Mouse (Mus musculus) embryonic facial prominence, embryonic 15.5 days (tissue): ENCODE measurements around the gene Gfi1b. TPM values are rescaled to one million over a fixed set of nuclear protein-coding genes. Genes with fewer than 3 reads are reported as not detected.

Source experiments
- ATAC-seq: fragments of 200-750 bp; cut with Nextera tagmentation; 2 replicates; pipeline ENCODE4 v1.8.0; 2017; ENCODE audit warnings: low read depth, moderate TSS enrichment; ENCODE audit not compliant: insufficient number of reproducible peaks, low FRiP score, low TSS enrichment
- H3K27ac ChIP-seq: fragments of 300-500 bp; sonication (generic); replicated peaks from 2 replicates; pipeline ENCODE4 v1.5.1; 2015; ENCODE audit warnings: mild to moderate bottlenecking, inconsistent platforms
- H3K27me3 ChIP-seq: fragments of 300-500 bp; sonication (generic); 2 replicates; pipeline ENCODE4 v1.6.1; 2015; ENCODE audit warnings: inconsistent platforms
- H3K36me3 ChIP-seq: fragments of 300-500 bp; sonication (generic); 2 replicates; pipeline ENCODE4 v1.6.1; 2015; ENCODE audit warnings: mild to moderate bottlenecking, inconsistent platforms
- H3K4me1 ChIP-seq: fragments of 300-500 bp; sonication (generic); 2 replicates; pipeline ENCODE4 v1.6.1; 2015; ENCODE audit warnings: inconsistent platforms
- H3K4me2 ChIP-seq: fragments of 300-500 bp; sonication (generic); replicated peaks from 2 replicates; pipeline ENCODE4 v1.6.1; 2015; ENCODE audit warnings: mild to moderate bottlenecking, inconsistent platforms
- H3K4me3 ChIP-seq: fragments of 300-500 bp; sonication (generic); replicated peaks from 2 replicates; pipeline ENCODE4 v1.5.1; 2015; ENCODE audit warnings: mild to moderate bottlenecking, inconsistent platforms
- H3K9ac ChIP-seq: fragments of 300-500 bp; sonication (generic); 2 replicates; pipeline ENCODE4 v1.6.1; 2015; ENCODE audit warnings: inconsistent platforms
- H3K9me3 ChIP-seq: fragments of 300-500 bp; sonication (generic); replicated peaks from 2 replicates; pipeline ENCODE4 v1.6.1; 2016; ENCODE audit warnings: inconsistent platforms
- whole genome bisulfite sequencing: fragments of 180-500 bp; shearing (Covaris S2); methylation state at CpG from one replicate; pipeline ENCODE4 v1.1.7; 2015; 5-methylcytosine and 5-hydroxymethylcytosine counted together
- polyA plus RNA-seq: library from polyadenylated mRNA; unstranded; fragments of >200 nt; fragmentation: Nextera tagmentation; extraction: Ambion mirVana; gene quantifications from 2 replicates; pipeline ENCODE4 v1.2.1, GENCODE M21; 2015

Gfi1b gene
- polyA plus RNA-seq, 1 experiment from 2014 or later = not detected

GRCm38 (mm10) chr2:28622521-28623124 lies 841 bp upstream of the Gfi1b start:
- H3K4me1 ChIP-seq = no peaks in the 10 kb centered on the region
- 19% methylated on average over 10 of the region's 10 CpGs for WGBS
- no peak overlapping the region for H3K4me3 ChIP-seq
- H3K9ac ChIP-seq = no peak overlapping the region
- H3K27me3 ChIP-seq = peaks cover 18% of the 10 kb centered on the region
- no peak for ATAC-seq
- no peaks in the 10 kb centered on the region for H3K36me3 ChIP-seq
- no peak overlapping the region for H3K4me2 ChIP-seq
- H3K27ac ChIP-seq = no peak overlapping the region
- no peaks in the 10 kb centered on the region for H3K9me3 ChIP-seq

GRCm38 (mm10) chr2:28621111-28621510 lies 671 bp downstream of the Gfi1b start:
- 24% methylated on average over 2 of the region's 2 CpGs for WGBS

GRCm38 (mm10) chr2:28620522-28620921 lies 1.3 kb downstream of the Gfi1b start:
- no peak for ATAC-seq
- H3K4me1 ChIP-seq = no peaks in the 10 kb centered on the region
- no peaks in the 10 kb centered on the region for H3K36me3 ChIP-seq
- WGBS = 61% methylated on average over 10 of the region's 10 CpGs
- no peak overlapping the region for H3K27ac ChIP-seq
- H3K4me2 ChIP-seq = no peak overlapping the region
- H3K4me3 ChIP-seq = no peak overlapping the region
- H3K9me3 ChIP-seq = no peaks in the 10 kb centered on the region
- H3K9ac ChIP-seq = no peak overlapping the region
- H3K27me3 ChIP-seq = peaks cover 18% of the 10 kb centered on the region

More at GRCm38 (mm10) chr2:28621111-28621510, 671 bp downstream of the Gfi1b start:
- no peak overlapping the region for H3K9ac ChIP-seq
- ATAC-seq = no peak
- no peak overlapping the region for H3K27ac ChIP-seq
- no peaks in the 10 kb centered on the region for H3K4me1 ChIP-seq
- H3K27me3 ChIP-seq = peaks cover 18% of the 10 kb centered on the region
- H3K9me3 ChIP-seq = no peaks in the 10 kb centered on the region
- H3K4me2 ChIP-seq = no peak overlapping the region
- no peak overlapping the region for H3K4me3 ChIP-seq
- H3K36me3 ChIP-seq = no peaks in the 10 kb centered on the region

GRCm38 (mm10) chr2:28619369-28619768 lies 2.4 kb downstream of the Gfi1b start:
- no peaks in the 10 kb centered on the region for H3K4me1 ChIP-seq
- H3K27me3 ChIP-seq = peaks cover 18% of the 10 kb centered on the region
- no peaks in the 10 kb centered on the region for H3K9me3 ChIP-seq
- no peak overlapping the region for H3K27ac ChIP-seq
- ATAC-seq = no peak
- no peak overlapping the region for H3K9ac ChIP-seq
- no peak overlapping the region for H3K4me2 ChIP-seq
- H3K4me3 ChIP-seq = no peak overlapping the region
- no peaks in the 10 kb centered on the region for H3K36me3 ChIP-seq
- 78% methylated on average over 6 of the region's 6 CpGs for WGBS

GRCm38 (mm10) chr2:28618777-28619336 lies 2.9 kb downstream of the Gfi1b start:
- 81% methylated on average over 6 of the region's 6 CpGs for WGBS
- peaks cover 18% of the 10 kb centered on the region for H3K27me3 ChIP-seq
- H3K4me1 ChIP-seq = no peaks in the 10 kb centered on the region
- no peaks in the 10 kb centered on the region for H3K36me3 ChIP-seq
- no peak overlapping the region for H3K27ac ChIP-seq
- ATAC-seq = no peak
- no peak overlapping the region for H3K4me3 ChIP-seq
- H3K9me3 ChIP-seq = no peaks in the 10 kb centered on the region
- no peak overlapping the region for H3K4me2 ChIP-seq
- no peak overlapping the region for H3K9ac ChIP-seq

- ATAC-seq = no peak
Measured at GRCm38 (mm10) chr2:28617498-28618486, 4.0 kb downstream of the Gfi1b start.

GRCm38 (mm10) chr2:28616874-28617273 lies 4.9 kb downstream of the Gfi1b start:
- ATAC-seq = no peak
- H3K9ac ChIP-seq = no peak overlapping the region
- no peaks in the 10 kb centered on the region for H3K4me1 ChIP-seq
- no peak overlapping the region for H3K4me3 ChIP-seq
- H3K27me3 ChIP-seq = peaks cover 13% of the 10 kb centered on the region
- H3K4me2 ChIP-seq = no peak overlapping the region
- no peaks in the 10 kb centered on the region for H3K9me3 ChIP-seq
- H3K27ac ChIP-seq = no peak overlapping the region
- 76% methylated on average over 9 of the region's 9 CpGs for WGBS
- no peaks in the 10 kb centered on the region for H3K36me3 ChIP-seq

More at GRCm38 (mm10) chr2:28617498-28618486, 4.0 kb downstream of the Gfi1b start:
- Histone ChIP-seq H3K36me3 (no peaks in the 10 kb centered on the region), H3K9me3 (no peaks in the 10 kb centered on the region), H3K4me3 (no peak overlapping the region), H3K4me2 (no peak overlapping the region), H3K27ac (no peak overlapping the region), H3K27me3 (peaks cover 18% of the 10 kb centered on the region), H3K9ac (no peak overlapping the region), H3K4me1 (no peaks in the 10 kb centered on the region)
- WGBS = 66% methylated on average over 8 of the region's 8 CpGs

- Histone ChIP-seq H3K9me3 (no peaks in the 10 kb centered on the region), H3K4me3 (no peak overlapping the region), H3K4me2 (no peak overlapping the region), H3K9ac (no peak overlapping the region), H3K27me3 (peaks cover 8% of the 10 kb centered on the region), H3K36me3 (no peaks in the 10 kb centered on the region), H3K27ac (no peak overlapping the region), H3K4me1 (no peaks in the 10 kb centered on the region)
- no peak for ATAC-seq
- 41% methylated on average over 5 of the region's 5 CpGs for WGBS
Measured at GRCm38 (mm10) chr2:28616358-28616757, 5.4 kb downstream of the Gfi1b start.

- no peak for ATAC-seq
- Histone ChIP-seq H3K4me1 (no peaks in the 10 kb centered on the region), H3K9me3 (no peaks in the 10 kb centered on the region), H3K9ac (no peak overlapping the region), H3K27me3 (no peaks in the 10 kb centered on the region), H3K4me2 (no peak overlapping the region), H3K4me3 (no peak overlapping the region), H3K27ac (no peak overlapping the region), H3K36me3 (no peaks in the 10 kb centered on the region)
- 89% methylated on average over 10 of the region's 10 CpGs for WGBS
Measured at GRCm38 (mm10) chr2:28613599-28613998, 8.2 kb downstream of the Gfi1b start.

- Histone ChIP-seq H3K27me3 (no peaks in the 10 kb centered on the region), H3K9me3 (no peaks in the 10 kb centered on the region), H3K9ac (no peak overlapping the region), H3K4me1 (peaks cover 3% of the 10 kb centered on the region; the same call in 1 of the 2 replicates), H3K4me2 (no peak overlapping the region), H3K4me3 (no peak overlapping the region), H3K36me3 (no peaks in the 10 kb centered on the region), H3K27ac (no peak overlapping the region)
- no peak for ATAC-seq
- WGBS = 60% methylated on average over 10 of the region's 10 CpGs
Measured at GRCm38 (mm10) chr2:28612436-28613063, 9.2 kb downstream of the Gfi1b start.

GRCm38 (mm10) chr2:28611407-28611787 lies 10.4 kb downstream of the Gfi1b start:
- no peaks in the 10 kb centered on the region for H3K9me3 ChIP-seq
- peaks cover 9% of the 10 kb centered on the region; the same call in 1 of the 2 replicates for H3K4me1 ChIP-seq
- H3K27ac ChIP-seq = no peak overlapping the region
- no peaks in the 10 kb centered on the region for H3K36me3 ChIP-seq
- H3K4me2 ChIP-seq = no peak overlapping the region
- H3K27me3 ChIP-seq = no peaks in the 10 kb centered on the region
- H3K9ac ChIP-seq = no peak overlapping the region
- ATAC-seq = no peak
- whole genome bisulfite sequencing = 78% methylated on average over 17 of the region's 17 CpGs
- H3K4me3 ChIP-seq = no peak overlapping the region
